Mouse (Mus musculus) cerebellum, adult 11-12 months (tissue): Measurements from ENCODE around the gene Lpar3.

Experiments
- DNase-seq: peaks from one replicate; pipeline ENCODE4 v3.0.0; 2022

Lpar3 gene

DNA sequence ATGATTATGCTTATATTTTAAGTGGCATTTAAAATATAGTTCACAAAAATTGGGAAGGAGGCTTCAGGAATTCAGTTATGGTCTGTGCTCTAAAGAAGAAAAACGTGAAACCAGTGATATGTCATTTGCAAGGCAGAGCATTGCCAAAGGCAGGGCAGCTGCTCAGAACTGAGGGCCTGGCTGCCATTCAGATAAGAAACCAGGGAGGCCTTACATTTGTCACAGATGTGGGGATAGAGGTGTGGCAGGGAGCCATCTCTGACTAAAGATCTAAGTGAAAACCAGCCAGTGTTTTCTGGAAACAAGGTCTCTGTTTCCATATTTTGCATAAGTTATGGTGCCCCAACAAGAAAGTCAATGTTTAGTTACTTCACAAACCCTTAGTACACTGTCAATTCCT, 41.8 kb downstream of the Lpar3 start:
- no peak for DNase-seq

DNA sequence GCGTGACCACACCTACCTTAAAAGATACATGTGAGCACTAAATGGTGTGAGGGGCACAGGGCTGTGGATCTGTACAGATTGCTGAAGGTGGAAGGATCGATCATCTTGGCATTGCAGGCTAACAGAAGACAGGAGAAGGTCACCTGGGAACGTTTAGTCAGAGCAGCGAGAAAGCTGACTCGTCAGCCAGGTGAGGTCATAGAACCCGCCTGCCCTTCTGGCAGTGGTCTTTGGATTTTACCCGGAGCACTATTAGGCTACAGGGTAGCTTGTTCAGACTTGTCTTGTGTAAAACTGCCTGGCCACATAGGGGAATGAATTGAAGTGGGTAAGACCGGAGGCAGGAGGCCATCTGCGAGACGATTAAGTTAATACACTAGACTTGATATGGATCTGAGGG, 43.4 kb downstream of the Lpar3 start:
- DNase-seq = no peak

DNA sequence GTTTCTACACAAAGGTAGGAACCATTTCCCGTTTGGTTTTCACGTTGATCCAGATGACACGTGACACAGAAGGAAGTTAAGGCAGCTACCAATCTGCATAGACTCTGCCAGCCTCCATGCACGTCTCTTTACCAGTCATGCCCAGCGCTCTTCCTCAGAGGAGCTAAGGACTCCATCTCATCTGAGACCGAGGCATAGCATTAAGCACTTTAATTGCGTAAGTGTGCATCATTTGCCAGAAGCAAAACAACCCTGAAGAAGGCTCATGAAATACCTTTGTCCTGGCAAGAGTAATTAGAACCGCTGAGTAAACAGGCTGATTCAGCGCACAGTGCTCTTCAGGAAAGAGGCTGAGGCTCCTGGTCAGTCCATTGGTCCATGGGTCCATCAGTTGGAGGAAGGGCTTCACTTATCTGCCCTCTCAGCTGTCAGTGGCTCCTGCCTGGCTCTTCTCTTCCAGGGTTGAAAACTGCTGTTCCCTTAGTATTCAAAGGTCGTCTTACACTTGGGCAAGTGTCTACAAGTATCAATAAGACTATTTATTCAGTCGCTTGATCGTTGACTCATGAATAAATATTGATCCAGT, 44.9 kb downstream of the Lpar3 start:
- DNase-seq = no peak

DNA sequence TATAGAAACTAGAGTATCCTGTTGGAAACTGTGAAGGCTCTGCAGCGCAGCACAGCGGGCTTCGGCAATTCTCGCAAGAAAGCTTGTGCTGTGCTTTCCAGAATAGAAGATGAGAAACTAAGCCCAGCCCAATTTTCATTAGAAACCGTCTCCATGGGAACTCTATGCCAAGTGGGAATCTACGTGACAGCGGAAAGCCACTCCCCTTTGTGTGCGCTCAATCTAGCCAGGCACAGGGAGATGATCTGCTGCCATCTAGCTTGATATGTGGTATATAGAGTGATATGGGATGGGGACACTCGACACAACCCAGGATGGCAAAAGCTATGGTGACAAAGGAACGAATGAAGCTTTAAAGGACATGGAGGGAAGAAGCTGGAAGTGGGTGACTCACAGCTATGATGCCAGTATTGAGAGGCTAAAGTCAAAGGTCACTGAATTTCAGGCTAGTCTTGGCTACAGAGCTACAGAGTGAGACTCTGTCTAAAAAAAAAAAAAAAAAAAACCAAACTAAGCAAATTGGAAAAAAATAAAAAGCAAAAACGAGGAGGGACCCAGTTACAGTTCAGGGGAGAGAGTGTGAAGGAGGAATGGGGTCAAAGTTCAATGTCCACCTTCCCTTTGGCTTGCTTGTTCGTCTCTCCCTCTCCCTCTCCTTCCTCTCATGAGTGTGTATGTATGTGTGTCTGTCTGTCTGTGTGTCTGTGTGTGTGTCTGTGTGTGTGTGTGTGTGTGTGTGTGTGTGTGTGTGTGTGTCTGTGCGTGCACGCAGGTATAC, 47.5 kb downstream of the Lpar3 start:
- DNase-seq = no peak

DNA sequence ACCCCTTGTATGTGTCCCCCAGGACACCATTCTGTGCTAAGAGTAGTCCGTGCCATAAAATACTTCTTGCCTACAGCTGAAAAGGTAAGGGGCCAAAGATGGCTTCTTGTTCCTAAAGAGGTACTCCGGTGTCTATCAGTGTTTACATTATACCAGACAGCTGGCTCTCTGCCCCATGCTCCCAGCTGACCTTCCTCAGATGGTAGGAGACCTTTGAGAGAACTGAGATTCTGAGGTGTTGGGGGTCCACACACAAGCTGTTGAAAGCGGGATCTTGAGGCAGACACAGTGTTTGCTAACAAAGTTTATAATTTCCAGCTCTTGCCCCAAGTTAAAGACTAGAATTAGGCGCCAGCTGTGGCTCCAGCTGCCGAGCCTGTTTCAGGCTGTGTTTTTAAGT, 53.7 kb downstream of the Lpar3 start:
- no peak for DNase-seq

DNA sequence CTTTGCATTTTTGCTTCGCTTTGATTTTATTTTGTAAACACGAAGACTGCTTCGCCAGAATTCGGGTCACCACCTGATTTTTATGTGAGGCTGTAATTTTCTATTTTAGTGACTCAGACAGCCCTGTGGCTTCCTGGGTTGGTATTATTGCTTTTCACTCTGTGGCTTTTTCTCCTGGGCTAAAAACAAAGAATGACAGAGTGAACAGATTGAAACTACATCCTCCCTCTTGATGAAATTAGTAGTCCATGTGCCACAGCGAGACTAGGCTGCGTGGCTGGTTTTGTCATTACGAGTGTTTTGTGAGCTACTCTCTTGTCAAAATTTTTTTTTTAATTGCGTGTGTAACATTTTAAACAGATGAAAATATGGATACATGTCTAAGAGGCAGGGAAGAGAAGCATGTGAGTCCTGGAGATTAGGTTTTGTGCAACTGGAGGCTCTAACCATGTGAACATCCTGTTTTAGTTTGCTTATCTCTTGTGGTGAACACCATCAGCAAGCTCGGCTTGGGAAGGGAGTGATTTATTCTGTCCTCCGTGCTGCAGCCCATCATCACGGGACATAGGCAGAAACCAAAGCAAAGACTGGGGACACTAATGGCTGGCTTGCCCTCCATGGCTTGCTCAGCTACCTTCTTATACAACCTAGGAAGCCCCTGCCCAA, 54.7 kb downstream of the Lpar3 start:
- no peak for DNase-seq

DNA sequence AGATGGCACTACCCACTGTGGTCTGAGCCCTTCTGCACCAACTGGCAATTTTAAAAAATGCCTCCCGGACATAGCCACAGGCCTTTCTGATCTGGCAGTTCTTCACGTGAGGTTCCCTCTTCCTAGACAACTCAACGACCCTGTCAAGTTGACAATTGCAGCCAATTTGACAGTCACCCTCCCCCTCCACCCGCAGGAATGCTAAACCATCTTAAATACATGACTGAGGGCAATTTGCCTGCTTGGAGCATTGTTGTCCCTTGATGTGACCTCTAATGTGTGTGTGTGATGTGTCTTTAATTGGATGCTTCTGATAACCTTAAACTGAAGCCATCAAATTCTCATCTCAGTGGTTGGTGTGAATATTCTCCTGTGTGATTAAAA, 55.3 kb downstream of the Lpar3 start:
- no peak for DNase-seq

DNA sequence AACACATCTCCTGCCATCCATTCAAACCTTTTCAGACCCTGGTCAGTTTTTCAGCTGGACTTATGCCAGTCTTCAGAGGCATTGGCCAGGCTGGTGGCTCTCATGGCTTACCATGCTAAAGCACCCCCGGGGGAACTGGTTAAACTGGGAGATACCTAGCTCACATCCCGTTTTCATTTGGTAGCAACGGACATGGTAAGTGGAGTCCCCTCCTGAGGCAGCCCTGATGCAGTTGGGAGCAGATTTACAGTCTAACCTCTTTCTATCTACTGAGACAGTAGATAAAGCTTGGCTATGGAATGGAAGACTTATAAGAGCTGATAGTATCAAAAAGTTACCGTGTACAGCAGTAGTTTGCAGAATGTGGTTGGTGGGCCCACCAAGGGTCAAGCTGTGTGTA, 56.2 kb downstream of the Lpar3 start:
- no peak for DNase-seq

DNA sequence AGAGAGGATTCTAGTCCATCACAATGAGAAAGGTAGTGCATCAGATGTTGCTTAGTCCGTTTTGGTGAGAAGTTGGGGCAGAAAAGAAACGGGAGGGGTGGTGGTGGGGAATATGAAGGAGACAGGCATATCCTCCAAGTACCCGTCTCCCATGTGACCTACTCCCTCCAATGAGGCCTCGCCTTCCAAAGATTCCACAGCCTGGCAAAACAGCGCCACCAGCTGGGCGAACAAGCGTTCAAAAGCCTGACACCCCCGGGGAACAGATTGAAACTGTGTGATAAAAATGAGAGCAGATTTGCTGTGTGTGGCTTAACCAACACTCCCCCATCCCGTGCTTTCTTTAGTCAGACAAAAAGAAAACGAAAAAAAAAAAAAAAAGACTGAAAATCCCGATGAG, 56.7 kb downstream of the Lpar3 start:
- no peak for DNase-seq

DNA sequence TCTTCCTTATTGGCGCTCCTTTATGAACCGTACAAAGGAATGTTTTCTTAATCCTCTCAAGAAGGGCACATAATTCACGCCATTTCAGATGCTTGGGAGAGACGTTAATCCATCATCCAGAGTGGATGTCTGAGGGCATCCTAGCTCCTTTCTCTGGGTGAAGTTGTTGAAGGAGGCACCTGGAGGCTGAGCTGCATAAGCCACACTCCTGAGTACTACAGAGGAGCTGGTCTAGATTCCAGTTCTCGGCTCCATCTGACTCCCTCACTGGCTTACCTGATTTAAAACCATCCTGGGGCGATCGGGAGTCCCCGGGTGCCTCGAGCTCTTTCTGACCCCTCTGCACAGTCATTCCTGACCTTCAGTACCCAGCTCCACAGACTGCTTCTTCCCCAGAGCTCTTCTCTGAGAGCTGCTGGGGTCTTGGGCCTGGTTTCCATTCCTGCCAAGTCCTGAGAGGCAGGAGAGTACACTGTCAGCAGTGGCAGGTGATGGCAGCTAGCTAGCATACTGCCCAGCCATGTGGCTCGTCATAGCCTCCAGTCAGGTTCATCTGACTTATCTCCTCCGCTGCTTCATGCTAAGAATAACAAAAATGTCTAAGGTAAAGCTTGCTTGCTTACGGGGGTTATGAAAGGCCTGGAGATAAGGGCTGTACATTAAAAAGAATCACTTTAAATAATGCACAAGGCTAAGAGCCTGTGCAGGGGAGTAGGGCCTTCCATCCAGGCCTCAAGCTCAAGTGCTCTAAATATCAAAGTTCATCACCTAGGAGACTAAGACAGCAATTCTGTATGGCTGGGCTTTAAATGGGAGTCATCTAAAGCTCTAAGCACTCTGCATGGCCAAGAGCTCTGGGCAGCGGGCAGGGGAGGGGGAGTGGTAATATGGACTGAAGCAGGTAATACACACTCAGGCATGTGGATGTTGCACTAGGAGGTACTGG, 57.7 kb downstream of the Lpar3 start:
- no peak for DNase-seq

DNA sequence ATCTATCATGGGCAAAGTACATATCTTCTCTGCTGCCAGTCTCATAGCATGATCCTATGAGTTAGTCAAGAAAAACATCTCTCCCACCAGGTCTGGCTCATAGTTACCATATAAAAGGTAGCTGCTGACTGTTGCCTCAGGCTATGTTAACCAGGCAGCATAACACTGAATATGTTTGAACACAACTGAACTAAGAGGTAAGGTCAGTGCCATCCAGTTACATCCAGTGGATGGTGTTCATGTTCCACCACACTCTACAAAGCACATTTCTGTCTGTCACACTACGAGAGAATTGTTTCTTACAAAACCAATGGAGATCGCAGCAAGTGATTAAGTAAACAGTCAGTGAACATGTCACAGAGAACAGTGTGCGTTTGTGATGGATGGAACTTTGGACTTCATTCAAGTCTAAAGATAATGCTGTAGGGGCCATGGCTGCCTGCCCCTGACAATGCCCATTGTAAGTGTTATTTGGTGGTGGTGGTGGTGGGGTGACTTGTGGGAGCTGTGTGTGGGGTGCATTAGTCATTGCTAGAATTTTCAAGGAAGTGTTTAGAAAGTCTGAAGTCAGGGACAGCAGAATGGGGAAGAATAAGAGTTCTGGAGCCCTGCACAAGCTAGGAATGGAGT, 63.1 kb downstream of the Lpar3 start:
- no peak for DNase-seq

DNA sequence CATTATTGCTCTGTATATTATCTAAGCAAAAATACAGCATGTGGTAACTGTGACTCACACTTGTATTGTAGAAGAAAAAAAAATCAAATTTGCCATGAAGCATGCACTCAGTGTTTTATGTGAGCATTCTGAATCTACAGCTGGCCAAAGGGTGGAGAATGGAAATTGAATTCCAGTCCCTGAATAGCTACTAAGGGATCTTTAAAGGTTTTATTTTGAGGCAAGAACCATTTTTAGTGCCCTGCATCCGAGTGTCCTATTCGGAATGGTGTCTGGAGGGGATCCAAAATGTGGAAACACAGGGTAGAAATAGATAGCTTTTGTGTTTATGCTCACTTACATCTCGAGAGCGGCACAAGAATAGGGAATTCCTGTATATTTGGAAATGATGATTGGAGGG, 65.4 kb downstream of the Lpar3 start:
- no peak for DNase-seq

DNA sequence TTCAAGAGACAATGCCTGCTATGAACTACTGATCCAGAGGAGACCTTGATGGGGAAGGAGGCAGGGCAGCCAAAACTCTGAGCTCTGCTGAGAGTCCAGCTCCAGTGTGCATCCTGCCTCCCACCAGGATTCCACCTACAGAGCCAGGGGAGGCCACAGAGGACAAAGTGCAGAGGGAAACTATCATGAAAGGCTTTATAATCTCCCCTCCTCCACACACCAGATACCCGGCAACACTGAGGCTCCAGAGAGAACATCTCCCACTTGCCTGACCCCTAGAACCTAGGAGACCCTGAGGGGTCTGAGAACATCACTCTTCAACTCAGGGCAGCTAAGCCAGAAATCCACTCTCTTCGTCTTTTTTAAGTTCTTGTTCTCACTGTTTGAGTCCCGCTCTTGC, 71.2 kb downstream of the Lpar3 start:
- no peak for DNase-seq

DNA sequence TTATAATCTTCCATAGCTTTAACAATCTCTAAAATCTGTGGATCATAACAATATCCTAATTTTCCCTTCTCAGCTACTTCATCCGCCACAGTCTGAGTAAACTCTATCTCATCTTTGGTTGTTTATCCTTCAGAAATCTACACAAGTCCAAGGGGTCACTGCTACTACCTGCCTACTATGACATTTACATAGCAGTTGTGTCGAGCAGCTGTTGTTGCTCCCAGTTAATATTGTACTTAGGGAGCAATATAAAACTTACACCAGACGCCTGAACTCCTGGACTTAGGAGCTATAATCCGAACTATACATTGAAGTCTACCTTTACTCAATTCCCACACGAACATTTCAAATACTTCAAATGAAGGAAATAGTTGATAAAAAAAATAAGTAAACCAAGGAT, 71.8 kb downstream of the Lpar3 start:
- DNase-seq = no peak

DNA sequence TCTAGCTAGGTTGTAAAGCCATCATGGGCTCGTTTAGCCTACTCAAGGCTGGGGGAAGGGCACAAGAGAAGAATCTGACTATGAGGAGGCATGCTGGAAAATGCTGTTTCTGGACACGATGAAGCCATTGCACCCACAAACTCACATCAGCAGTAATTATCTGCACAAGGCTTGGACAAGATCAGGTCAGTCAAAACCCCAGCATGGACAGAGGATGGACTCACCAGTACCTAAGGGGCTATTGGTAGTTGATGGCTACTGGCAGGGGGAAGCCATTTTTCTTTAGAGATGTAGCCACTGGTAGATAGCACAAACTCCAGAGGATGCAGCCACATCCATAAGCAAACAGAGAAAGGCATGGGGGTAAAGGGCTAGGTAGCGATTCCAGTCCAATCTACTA, 81.7 kb downstream of the Lpar3 start:
- no peak for DNase-seq

DNA sequence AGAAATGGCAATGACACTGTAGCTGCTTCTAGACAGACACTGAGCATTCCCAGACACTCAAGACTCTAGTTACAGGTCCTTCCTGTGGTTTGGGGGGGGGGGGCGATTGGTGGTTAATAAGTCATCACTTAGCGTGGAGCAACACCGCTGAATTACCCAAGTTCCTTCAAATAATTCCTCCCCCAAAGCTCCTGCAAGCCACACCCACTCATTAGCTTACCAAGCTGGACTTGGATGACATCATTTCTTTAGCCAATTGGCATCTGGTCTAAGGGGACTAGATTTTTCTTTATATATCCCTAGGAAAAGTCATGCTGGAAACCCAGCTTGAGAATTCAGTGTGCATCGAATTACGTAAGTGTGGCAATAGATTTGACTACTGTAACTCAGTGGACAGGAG, 82.4 kb downstream of the Lpar3 start:
- DNase-seq = no peak

DNA sequence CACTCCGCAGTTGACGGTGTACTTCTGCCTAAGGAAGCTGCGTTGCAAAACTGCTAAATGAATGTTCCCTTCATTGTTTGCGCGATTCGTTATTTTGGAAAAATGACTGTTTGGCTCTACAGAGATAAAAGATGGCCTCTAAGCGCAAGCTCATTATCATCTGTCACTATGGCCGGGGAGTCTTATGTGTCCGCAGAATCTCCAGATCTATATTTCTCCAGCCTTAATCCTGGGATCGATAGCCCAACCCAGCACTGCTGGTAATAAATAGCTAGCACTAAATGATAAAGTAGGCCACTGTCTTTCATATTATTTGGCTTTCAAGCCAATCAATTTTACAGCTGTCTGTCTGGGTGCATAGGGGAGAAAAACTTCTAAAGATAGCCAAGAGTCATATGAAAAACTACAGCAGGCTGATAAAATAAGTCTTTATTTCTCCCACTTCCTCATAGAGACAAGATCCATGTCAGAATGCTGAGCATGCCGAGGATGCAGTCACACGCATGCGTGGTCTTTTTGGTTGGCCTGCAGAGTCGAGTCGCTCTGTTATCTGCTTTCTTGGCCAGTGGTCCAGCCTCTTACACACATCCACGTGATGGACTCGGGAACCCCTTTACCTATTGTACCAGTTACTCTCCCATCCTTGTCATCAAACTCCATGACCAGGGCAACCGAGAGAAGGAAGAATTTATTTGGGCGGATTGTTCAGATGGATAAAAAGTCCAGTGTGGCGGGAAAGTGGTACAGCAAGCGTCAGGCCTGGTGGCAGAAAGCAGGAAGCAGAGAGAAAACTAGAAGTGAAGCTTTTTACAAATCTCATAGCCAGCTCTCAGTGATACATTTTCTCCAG, 84.0 kb downstream of the Lpar3 start:
- DNase-seq = no peak

DNA sequence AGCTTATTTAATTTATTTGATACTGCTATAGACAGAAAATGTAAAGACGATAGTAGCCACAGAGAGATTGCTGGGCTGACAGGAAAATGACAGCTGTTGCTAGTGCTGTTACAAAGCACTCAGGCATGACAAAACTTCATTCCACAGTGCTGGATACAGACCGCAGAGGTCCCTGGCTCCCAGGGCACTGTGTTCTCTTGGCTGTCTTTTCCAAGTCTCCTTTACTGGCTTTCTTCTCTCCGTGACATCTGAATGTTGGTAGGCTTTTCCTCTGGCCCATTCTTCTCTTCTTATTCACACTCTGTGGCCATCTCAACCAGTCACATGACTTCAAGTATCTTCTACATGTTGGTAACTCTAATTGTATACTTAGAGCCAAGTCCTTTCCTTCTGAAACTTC, 86.6 kb downstream of the Lpar3 start:
- no peak for DNase-seq

DNA sequence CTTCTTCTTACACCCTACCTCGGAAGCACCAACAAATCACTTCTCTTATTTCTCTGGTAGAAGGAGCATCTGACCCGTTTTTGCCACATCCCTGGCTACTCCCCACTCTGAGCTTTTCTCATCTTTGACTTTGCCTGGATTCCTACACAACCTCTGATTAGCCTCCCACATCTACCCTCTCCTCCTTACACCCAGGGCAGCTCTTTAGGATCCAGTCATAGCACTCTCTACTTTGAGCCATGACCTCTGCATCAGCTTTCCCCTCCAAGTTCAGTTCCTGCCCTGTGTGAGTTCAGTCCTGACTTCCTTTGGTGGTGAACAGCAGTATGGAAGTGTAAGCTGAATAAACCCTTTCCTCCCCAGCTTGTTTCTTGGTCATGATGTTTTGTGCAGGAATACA, 87.1 kb downstream of the Lpar3 start:
- DNase-seq = no peak

DNA sequence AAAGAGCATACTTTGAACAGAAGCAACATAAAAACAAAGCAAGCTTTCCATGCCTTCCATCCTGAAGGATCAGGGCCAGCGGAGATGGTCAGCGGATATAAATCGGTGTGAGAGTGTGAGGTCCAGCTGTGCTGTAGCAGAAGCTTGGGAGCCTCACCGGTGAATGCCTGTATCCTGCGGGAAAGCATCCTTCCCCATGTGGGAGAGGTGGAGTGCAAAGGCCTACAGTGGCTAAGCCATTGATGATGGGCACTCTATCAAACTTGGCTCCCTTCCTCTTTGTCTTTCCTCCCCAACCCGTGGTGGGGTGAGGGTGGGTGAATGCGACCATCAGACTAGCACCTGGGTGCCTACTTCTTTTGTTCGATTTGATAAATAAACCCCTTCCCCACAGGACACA, 88.8 kb downstream of the Lpar3 start:
- DNase-seq = no peak

DNA sequence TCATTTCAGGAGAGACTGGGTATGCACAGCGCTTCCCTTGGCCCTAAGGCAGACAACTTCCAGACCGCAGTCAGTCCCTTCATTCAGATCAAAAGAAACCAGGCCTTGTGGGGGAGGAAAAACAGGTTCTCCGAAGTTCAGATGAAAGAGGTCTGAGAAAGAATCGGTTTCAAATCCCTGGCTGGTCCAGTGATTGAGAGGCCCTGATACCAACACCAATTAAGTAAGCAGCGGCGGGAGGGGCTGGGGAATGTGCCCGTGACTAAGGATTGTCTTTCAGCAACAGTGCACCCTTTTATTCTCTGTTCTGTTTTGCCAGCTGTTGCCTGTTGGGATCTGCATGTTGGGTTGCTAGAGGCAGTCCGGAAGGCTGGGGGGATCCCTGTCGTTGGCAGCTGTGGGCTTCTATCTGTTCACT, 90.4 kb downstream of the Lpar3 start:
- DNase-seq = no peak

DNA sequence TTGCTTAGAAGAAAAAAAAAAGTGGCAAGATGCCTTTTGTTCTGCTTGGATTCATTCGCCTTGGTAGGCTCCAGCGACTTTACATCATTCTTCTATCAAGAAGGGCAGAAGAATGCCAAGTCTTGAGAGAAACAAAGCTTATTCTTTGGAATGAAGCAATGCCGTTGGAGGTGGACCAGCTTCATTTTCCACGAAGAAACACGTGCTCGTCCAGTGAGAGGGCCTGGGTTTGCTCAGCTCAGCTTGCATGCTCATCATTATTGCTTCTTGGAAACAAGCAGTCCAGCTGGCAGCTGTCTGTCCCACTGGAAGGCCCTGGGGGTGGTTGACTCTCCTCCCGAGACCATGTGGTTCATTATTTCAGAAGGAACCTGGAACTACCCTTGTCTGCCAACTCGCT, 94.7 kb downstream of the Lpar3 start:
- DNase-seq = no peak
